Mouse (Mus musculus) small intestine, adult 2 months (tissue): ENCODE results near the gene Kirrel3.

Experiments used
- CTCF ChIP-seq: fragments of 200-500 bp; IDR thresholded peaks from 2 replicates; pipeline ENCODE4 v1.5.1; 2012; ENCODE audit warnings: low read depth, mild to moderate bottlenecking, control low read depth, inconsistent platforms, low read length, moderate library complexity, mixed read lengths; ENCODE audit not compliant: insufficient replicate concordance, insufficient read length; ENCODE audit errors: extremely low read depth
- POLR2A ChIP-seq: fragments of 200-500 bp; IDR thresholded peaks from 2 replicates; pipeline ENCODE4 v1.6.1; 2012; ENCODE audit warnings: low read depth, mild to moderate bottlenecking, control low read depth, inconsistent platforms, low read length, moderate library complexity

DNA sequence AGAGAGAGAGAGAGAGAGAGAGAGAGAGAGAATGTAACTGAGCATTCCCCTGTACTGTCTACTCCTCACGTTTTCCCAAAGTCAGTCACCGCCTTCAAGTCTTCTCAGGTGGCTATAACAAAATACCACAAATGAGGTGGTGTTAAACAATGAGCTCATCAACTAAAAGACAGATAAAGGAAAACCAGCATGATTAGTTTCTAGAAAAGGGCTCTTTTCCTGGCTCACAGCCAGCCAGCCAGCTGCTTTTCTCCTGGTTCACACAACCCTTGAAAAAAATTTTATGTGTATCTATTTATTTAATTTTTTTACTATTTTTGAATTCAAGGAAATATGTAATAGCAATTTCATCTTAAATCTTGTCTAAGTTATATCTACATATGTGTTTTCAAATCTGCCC lies 22.0 kb upstream of the Kirrel3 start:
- TF ChIP-seq POLR2A = no peak
- no peak for TF ChIP-seq CTCF
